8 mouse cellular contexts compared by ENCODE assay signal in the genomic region with DNA sequence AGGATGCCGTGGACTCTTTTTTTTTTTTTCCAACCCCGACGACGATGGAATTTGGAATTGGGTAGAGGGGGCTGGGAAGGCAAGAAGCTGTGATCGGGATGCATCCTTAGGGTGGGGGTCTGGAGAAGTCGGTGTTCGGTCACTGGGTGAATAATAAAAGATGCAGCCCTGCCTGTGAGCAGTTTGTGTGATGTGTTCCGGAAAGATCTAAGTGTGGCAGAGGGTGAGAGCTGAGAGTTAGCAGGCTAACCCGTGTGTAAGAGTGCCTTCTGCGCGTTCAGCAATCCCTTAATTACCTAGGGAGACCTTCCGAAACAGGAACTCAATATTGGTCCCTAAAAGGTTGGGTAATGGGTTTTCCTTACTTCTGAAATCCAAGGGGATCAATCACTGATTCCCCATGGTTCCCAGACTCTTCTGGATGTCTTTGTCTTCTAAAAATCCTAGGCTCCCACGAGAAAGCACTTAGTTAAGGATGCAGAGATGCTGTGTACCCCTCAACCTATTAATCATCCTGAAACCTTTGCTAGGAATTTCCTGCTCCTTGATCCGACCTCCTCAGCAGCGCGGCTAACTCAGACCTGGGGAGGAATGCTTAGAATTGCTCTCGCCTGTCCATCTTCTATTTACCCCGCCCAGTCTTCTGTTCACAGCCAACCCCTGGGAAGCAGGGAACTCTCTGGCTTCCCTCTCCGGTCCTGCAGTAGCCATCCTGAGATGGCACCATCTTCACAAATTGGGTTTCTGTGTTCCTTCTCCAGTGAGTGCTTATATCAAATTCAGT.
A peak's percentile ranks its signal among the peaks of the same experiment; 100 is the strongest.
DNase-seq lines count a peak whose midpoint lies in the region; ATAC-seq and TF ChIP-seq lines count a peak whose summit lies in the region.

No protein-coding gene starts in this region.

- peak overlapping the region; percentile 3 for H3K4me3 ChIP-seq in lung, adult 2 months (replicated peaks; ENCODE audit: extremely low read depth, low read depth, low read length)
- H3K4me3 ChIP-seq in heart, embryonic 14.5 days (ENCODE audit: control insufficient read depth in 1 of 2, insufficient read depth in 1 of 2, low read depth in 1 of 2, low read length in 2 of 2): peak overlapping the region; percentile 58 to 67
- peak overlapping the region; percentile 59 for H3K4me3 ChIP-seq in limb, embryonic 10.5 days
- peak overlapping the region; percentile 52 for H3K4me3 ChIP-seq in neural tube, embryonic 13.5 days

- peak overlapping the region; percentile 94 for H3K4me2 ChIP-seq in heart, embryonic 14.5 days (ENCODE audit: low read length)
- peak overlapping the region; percentile 78 for H3K4me2 ChIP-seq in neural tube, embryonic 13.5 days

- ATAC-seq in heart, embryonic 14.5 days (ENCODE audit: insufficient number of reproducible peaks, insufficient read depth, low FRiP score, low read depth): no peak
- ATAC-seq in neural tube, embryonic 13.5 days (ENCODE audit: low read depth): peak; percentile 53; the same call in 1 of the 2 replicates

- H3K27me3 ChIP-seq in heart, embryonic 14.5 days (ENCODE audit: control insufficient read depth, insufficient read depth, low read length): no peaks in the 10 kb centered on the region; the same call in 1 of the 2 replicates
- peaks cover 22% of the 10 kb centered on the region; the same call in 1 of the 2 replicates for H3K27me3 ChIP-seq in limb, embryonic 10.5 days (ENCODE audit: low read depth, poor library complexity, severe bottlenecking)
- H3K27me3 ChIP-seq in neural tube, embryonic 13.5 days: no peaks in the 10 kb centered on the region

- no peaks in the 10 kb centered on the region for H3K36me3 ChIP-seq in heart, embryonic 14.5 days (ENCODE audit: control insufficient read depth, insufficient read depth, low read length)
- no peaks in the 10 kb centered on the region for H3K36me3 ChIP-seq in limb, embryonic 10.5 days
- H3K36me3 ChIP-seq in neural tube, embryonic 13.5 days: no peaks in the 10 kb centered on the region

- 13% methylated on average over 19 of the region's 19 CpGs for WGBS in lung, adult 2 months
- whole genome bisulfite sequencing in heart, embryonic 14.5 days: 2% methylated on average over 19 of the region's 19 CpGs
- WGBS in limb, embryonic 10.5 days: 2% methylated on average over 19 of the region's 19 CpGs
- WGBS in neural tube, embryonic 13.5 days: under 1% methylated on average over 19 of the region's 19 CpGs

- no peak for DNase-seq in lung, adult 2 months
- DNase-seq in lung, postnatal 36 days: no peak
- DNase-seq in cerebellum, adult 9-10 months: peak; percentile 67
- peak; percentile 54 for DNase-seq in limb, embryonic 10.5 days (ENCODE audit: low spot score)
- no peak for DNase-seq in gastrocnemius, postnatal 4 days (ENCODE audit: low spot score in 2 of 2)
- DNase-seq in gastrocnemius, postnatal 25 days: no peak

- H3K9ac ChIP-seq in heart, embryonic 14.5 days (ENCODE audit: low read length): peak overlapping the region; percentile 63
- H3K9ac ChIP-seq in neural tube, embryonic 13.5 days: peak overlapping the region; percentile 70

- TF ChIP-seq POLR2A in lung, adult 2 months (IDR thresholded peaks at IDR 0.05; ENCODE audit: borderline replicate concordance, extremely low read depth, low read depth, low read length): no peak

- no peaks in the 10 kb centered on the region; the same call in 1 of the 2 replicates for H3K4me1 ChIP-seq in lung, adult 2 months (ENCODE audit: control insufficient read depth, insufficient read depth, low read length)
- peaks cover 3% of the 10 kb centered on the region in 2 experiments; a peak in 2 of 4 replicates for H3K4me1 ChIP-seq in heart, embryonic 14.5 days (ENCODE audit: control insufficient read depth in 2 of 2, insufficient read depth in 2 of 2, low read length in 2 of 2)
- H3K4me1 ChIP-seq in limb, embryonic 10.5 days: peaks cover 26% of the 10 kb centered on the region
- H3K4me1 ChIP-seq in neural tube, embryonic 13.5 days (replicated peaks): peaks cover 18% of the 10 kb centered on the region

- H3K9me3 ChIP-seq in heart, embryonic 14.5 days (ENCODE audit: control insufficient read depth, low read length): no peaks in the 10 kb centered on the region
- no peaks in the 10 kb centered on the region for H3K9me3 ChIP-seq in limb, embryonic 10.5 days (replicated peaks)
- no peaks in the 10 kb centered on the region for H3K9me3 ChIP-seq in neural tube, embryonic 13.5 days

- no peak overlapping the region for H3K27ac ChIP-seq in heart, embryonic 14.5 days (replicated peaks in 1 of 2; ENCODE audit: control insufficient read depth in 1 of 2, insufficient read depth in 1 of 2, low read depth in 2 of 2, low read length in 2 of 2)
- peak overlapping the region; percentile 26; the same call in 1 of the 2 replicates for H3K27ac ChIP-seq in limb, embryonic 10.5 days
- H3K27ac ChIP-seq in neural tube, embryonic 13.5 days (replicated peaks): no peak overlapping the region; the same call in 1 of the 2 replicates

- no peak for TF ChIP-seq CTCF in lung, adult 2 months (IDR thresholded peaks at IDR 0.05; ENCODE audit: insufficient read depth, low read length)

Comparison
In these comparisons a context has a peak if more than half of its experiments do, and no peak if none do; other contexts are left out.
1. DNase-seq: peak in cerebellum, adult 9-10 months (single experiment) and limb, embryonic 10.5 days (single experiment); none in lung, adult 2 months (single experiment), lung, postnatal 36 days (single experiment), gastrocnemius, postnatal 4 days (0 of 2) and gastrocnemius, postnatal 25 days (single experiment).
2. H3K4me3 ChIP-seq: peak in every context shown above with its lines; median percentile 62 in heart, embryonic 14.5 days; 59 in limb, embryonic 10.5 days; 52 in neural tube, embryonic 13.5 days; 3 in lung, adult 2 months.